Mouse (Mus musculus): ENCODE data around the gene Gm14226. TPM values are rescaled to one million over a fixed set of nuclear protein-coding genes. Genes with fewer than 3 reads are reported as not detected.
A peak's percentile ranks its signal among the peaks of the same experiment; 100 is the strongest.
"Not testable (repeated sequence)": the region's sequence is repeated elsewhere in the genome, so short reads cannot be mapped to it uniquely, and the experiment has no call there.

Gene Gm14226
- total and polyA plus RNA-seq, 2 experiments from 2014 or later = 0.07 TPM; not detected in 1

GRCm38 (mm10) chr2:155051622-155052351 is 33.7 kb downstream of the Gm14226 start:
- H3K4me2 ChIP-seq (ENCODE audit: low read depth, low read length, poor library complexity, severe bottlenecking) = peak overlapping the region; percentile 88
- H3K4me3 ChIP-seq (ENCODE audit: low read depth, low read length) = peak overlapping the region; percentile 39
- H3K9ac ChIP-seq (replicated peaks; ENCODE audit: low read length, poor library complexity, severe bottlenecking) = peak overlapping the region; percentile 44
- WGBS = 27% methylated on average over 9 of the region's 9 CpGs
- H3K4me1 ChIP-seq (ENCODE audit: insufficient read depth, low read length) = peaks cover 3% of the 10 kb centered on the region; the same call in 1 of the 2 replicates
- ATAC-seq (ENCODE audit: low FRiP score) (no peak), DNase-seq (ENCODE audit: low spot score) (no peak)
- H3K27me3 ChIP-seq (ENCODE audit: insufficient read depth, low read length) = no peaks in the 10 kb centered on the region
- no peaks in the 10 kb centered on the region for H3K9me3 ChIP-seq (ENCODE audit: low read length)
- H3K27ac ChIP-seq (ENCODE audit: low read depth, low read length) = peak overlapping the region; percentile 91; the same call in 1 of the 2 replicates
- no peaks in the 10 kb centered on the region for H3K36me3 ChIP-seq (ENCODE audit: insufficient read depth, low read length)
- no peak for TF ChIP-seq CTCF (IDR thresholded peaks at IDR 0.05)

- 85% methylated on average over 2 of the region's 2 CpGs for WGBS
- no peak for ATAC-seq (ENCODE audit: low FRiP score)
Observed at GRCm38 (mm10) chr2:155052681-155053080, 34.6 kb downstream of the Gm14226 start.

GRCm38 (mm10) chr2:155053512-155053911 is 35.4 kb downstream of the Gm14226 start:
- not testable (repeated sequence) for H3K27ac ChIP-seq (ENCODE audit: low read depth, low read length); H3K4me2 ChIP-seq (ENCODE audit: low read depth, low read length, poor library complexity, severe bottlenecking); DNase-seq (ENCODE audit: low spot score); H3K9ac ChIP-seq (replicated peaks; ENCODE audit: low read length, poor library complexity, severe bottlenecking); H3K9me3 ChIP-seq (ENCODE audit: low read length); H3K27me3 ChIP-seq (ENCODE audit: insufficient read depth, low read length); H3K4me1 ChIP-seq (ENCODE audit: insufficient read depth, low read length); ATAC-seq (ENCODE audit: low FRiP score); H3K36me3 ChIP-seq (ENCODE audit: insufficient read depth, low read length); H3K4me3 ChIP-seq (ENCODE audit: low read depth, low read length)
- 93% methylated on average over 8 of the region's 8 CpGs for WGBS

More at GRCm38 (mm10) chr2:155052681-155053080, 34.6 kb downstream of the Gm14226 start:
- Histone ChIP-seq H3K4me3 (ENCODE audit: low read depth, low read length) (no peak overlapping the region), H3K9ac (replicated peaks; ENCODE audit: low read length, poor library complexity, severe bottlenecking) (no peak overlapping the region), H3K36me3 (ENCODE audit: insufficient read depth, low read length) (no peaks in the 10 kb centered on the region), H3K27ac (ENCODE audit: low read depth, low read length) (no peak overlapping the region), H3K27me3 (ENCODE audit: insufficient read depth, low read length) (no peaks in the 10 kb centered on the region), H3K4me1 (ENCODE audit: insufficient read depth, low read length) (peaks cover 3% of the 10 kb centered on the region; the same call in 1 of the 2 replicates), H3K9me3 (ENCODE audit: low read length) (no peaks in the 10 kb centered on the region), H3K4me2 (ENCODE audit: low read depth, low read length, poor library complexity, severe bottlenecking) (no peak overlapping the region)
- DNase-seq (ENCODE audit: low spot score) = no peak
- no peak for TF ChIP-seq CTCF (IDR thresholded peaks at IDR 0.05)

DNA sequence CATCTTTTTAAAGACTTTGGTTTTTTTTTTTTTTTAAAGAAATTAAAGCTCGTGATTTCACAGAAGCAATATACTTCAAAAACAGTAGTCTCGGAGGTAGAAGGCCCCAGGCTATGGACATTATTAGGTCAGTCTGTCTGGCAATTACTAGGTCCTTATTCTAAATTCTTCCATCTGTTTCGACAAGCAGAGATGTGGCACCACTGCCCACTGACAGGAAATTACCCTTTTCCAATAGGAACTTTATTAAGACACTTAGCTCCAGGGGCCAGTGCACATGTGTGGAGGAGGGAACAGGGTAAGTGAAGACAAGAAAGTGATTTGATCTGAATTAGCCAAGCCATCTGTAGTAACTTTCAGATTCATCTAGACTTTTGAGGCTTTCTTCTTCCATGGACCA is 36.6 kb downstream of the Gm14226 start:
- no peaks in the 10 kb centered on the region for H3K27me3 ChIP-seq (ENCODE audit: insufficient read depth, low read length)
- no peak overlapping the region for H3K27ac ChIP-seq (ENCODE audit: low read depth, low read length)
- H3K36me3 ChIP-seq (ENCODE audit: insufficient read depth, low read length) = peaks cover 3% of the 10 kb centered on the region; the same call in 1 of the 2 replicates
- no peak for ATAC-seq (ENCODE audit: low FRiP score)
- peaks cover 3% of the 10 kb centered on the region; the same call in 1 of the 2 replicates for H3K4me1 ChIP-seq (ENCODE audit: insufficient read depth, low read length)
- H3K9me3 ChIP-seq (ENCODE audit: low read length) = no peaks in the 10 kb centered on the region
- no peak overlapping the region for H3K4me2 ChIP-seq (ENCODE audit: low read depth, low read length, poor library complexity, severe bottlenecking)
- no peak overlapping the region for H3K9ac ChIP-seq (replicated peaks; ENCODE audit: low read length, poor library complexity, severe bottlenecking)
- no peak overlapping the region for H3K4me3 ChIP-seq (ENCODE audit: low read depth, low read length)
- no peak for TF ChIP-seq CTCF (IDR thresholded peaks at IDR 0.05)
- WGBS = 83% methylated on average over 3 of the region's 3 CpGs
- no peak for DNase-seq (ENCODE audit: low spot score)

GRCm38 (mm10) chr2:155056076-155056578 is 38.1 kb downstream of the Gm14226 start:
- DNase-seq (ENCODE audit: low spot score) = no peak
- WGBS = 76% methylated on average over 5 of the region's 5 CpGs

DNA sequence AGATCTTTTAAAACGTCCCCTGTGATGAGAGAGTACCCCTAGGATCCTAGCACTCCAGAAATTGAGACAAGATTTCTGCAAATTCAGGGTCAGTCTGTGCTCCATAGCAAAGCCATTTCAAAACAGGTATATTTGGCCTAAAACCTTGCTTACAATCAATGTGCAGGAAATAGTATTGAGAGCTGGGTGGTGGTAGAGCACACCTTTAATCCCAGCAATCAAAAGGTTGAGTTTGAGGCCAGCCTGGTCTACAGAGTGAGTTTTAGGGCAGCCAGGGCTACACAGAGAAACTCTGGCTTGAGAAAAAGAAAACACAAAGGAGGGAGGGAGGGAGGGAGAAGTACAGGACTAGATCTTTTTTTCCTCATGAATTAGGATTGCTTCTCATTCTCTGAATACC is 39.3 kb downstream of the Gm14226 start:
- no peaks in the 10 kb centered on the region for H3K27me3 ChIP-seq (ENCODE audit: insufficient read depth, low read length)
- no peak for DNase-seq (ENCODE audit: low spot score)
- no peak overlapping the region for H3K9ac ChIP-seq (replicated peaks; ENCODE audit: low read length, poor library complexity, severe bottlenecking)
- no peaks in the 10 kb centered on the region for H3K4me1 ChIP-seq (ENCODE audit: insufficient read depth, low read length)
- peaks cover 14% of the 10 kb centered on the region; the same call in 1 of the 2 replicates for H3K36me3 ChIP-seq (ENCODE audit: insufficient read depth, low read length)
- H3K4me3 ChIP-seq (ENCODE audit: low read depth, low read length) = no peak overlapping the region
- no peak overlapping the region for H3K27ac ChIP-seq (ENCODE audit: low read depth, low read length)
- no peaks in the 10 kb centered on the region for H3K9me3 ChIP-seq (ENCODE audit: low read length)
- TF ChIP-seq CTCF (IDR thresholded peaks at IDR 0.05) = no peak
- WGBS = 77% methylated on average over 1 of the region's 1 CpGs
- ATAC-seq (ENCODE audit: low FRiP score) = no peak
- H3K4me2 ChIP-seq (ENCODE audit: low read depth, low read length, poor library complexity, severe bottlenecking) = no peak overlapping the region

More at GRCm38 (mm10) chr2:155056076-155056578, 38.1 kb downstream of the Gm14226 start:
- Histone ChIP-seq H3K27me3 (ENCODE audit: insufficient read depth, low read length) (no peaks in the 10 kb centered on the region), H3K4me1 (ENCODE audit: insufficient read depth, low read length) (peaks cover 3% of the 10 kb centered on the region; the same call in 1 of the 2 replicates), H3K27ac (ENCODE audit: low read depth, low read length) (no peak overlapping the region), H3K9me3 (ENCODE audit: low read length) (no peaks in the 10 kb centered on the region), H3K4me2 (ENCODE audit: low read depth, low read length, poor library complexity, severe bottlenecking) (no peak overlapping the region), H3K4me3 (ENCODE audit: low read depth, low read length) (no peak overlapping the region), H3K36me3 (ENCODE audit: insufficient read depth, low read length) (peaks cover 6% of the 10 kb centered on the region; the same call in 1 of the 2 replicates), H3K9ac (replicated peaks; ENCODE audit: low read length, poor library complexity, severe bottlenecking) (no peak overlapping the region)
- no peak for ATAC-seq (ENCODE audit: low FRiP score)
- TF ChIP-seq CTCF (IDR thresholded peaks at IDR 0.05) = no peak
